Mouse (Mus musculus) hindbrain, embryonic 13.5 days (tissue): ENCODE measurements around the gene Ppt2. TPM values are rescaled to one million over a fixed set of nuclear protein-coding genes. Genes with fewer than 3 reads are reported as not detected.

ENCODE experiments used
- ATAC-seq: fragments of 200-750 bp; cut with Nextera tagmentation; 2 replicates; pipeline ENCODE4 v1.8.0; 2017; ENCODE audit warnings: moderate TSS enrichment; ENCODE audit not compliant: low FRiP score
- H3K27ac ChIP-seq: fragments of 300-500 bp; sonication (generic); 2 replicates; pipeline ENCODE4 v1.5.1; 2015; ENCODE audit warnings: inconsistent platforms, mild to moderate bottlenecking, moderate library complexity
- H3K27me3 ChIP-seq: fragments of 300-500 bp; sonication (generic); 2 replicates; pipeline ENCODE4 v1.6.1; 2015; ENCODE audit warnings: mild to moderate bottlenecking, inconsistent platforms
- H3K36me3 ChIP-seq: fragments of 300-500 bp; sonication (generic); 2 replicates; pipeline ENCODE4 v1.6.1; 2015; ENCODE audit warnings: mild to moderate bottlenecking, inconsistent platforms
- H3K4me1 ChIP-seq: fragments of 300-500 bp; sonication (generic); replicated peaks from 2 replicates; pipeline ENCODE4 v1.6.1; 2015; ENCODE audit warnings: inconsistent platforms
- H3K4me2 ChIP-seq: fragments of 300-500 bp; sonication (generic); 2 replicates; pipeline ENCODE4 v1.6.1; 2015; ENCODE audit warnings: inconsistent platforms, mild to moderate bottlenecking, moderate library complexity
- H3K4me3 ChIP-seq: fragments of 300-500 bp; sonication (generic); 2 replicates; pipeline ENCODE4 v1.5.1; 2015; ENCODE audit warnings: mild to moderate bottlenecking, inconsistent platforms
- H3K9ac ChIP-seq: fragments of 300-500 bp; sonication (generic); 2 replicates; pipeline ENCODE4 v1.6.1; 2015; ENCODE audit warnings: mild to moderate bottlenecking, inconsistent platforms
- H3K9me3 ChIP-seq: fragments of 300-500 bp; sonication (generic); 2 replicates; pipeline ENCODE4 v1.6.1; 2016; ENCODE audit warnings: inconsistent platforms
- WGBS: fragments of 180-500 bp; shearing (Covaris S2); methylation state at CpG from one replicate; pipeline ENCODE4 v1.1.7; 2015; 5-methylcytosine and 5-hydroxymethylcytosine counted together
- polyA plus RNA-seq: library from polyadenylated mRNA; unstranded; fragments of >200 nt; fragmentation: Nextera tagmentation; extraction: Ambion mirVana; gene quantifications from 2 replicates; pipeline ENCODE4 v1.2.1, GENCODE M21; 2015

Ppt2 gene
- polyA plus RNA-seq, 1 experiment from 2014 or later = 21.7 TPM

DNA sequence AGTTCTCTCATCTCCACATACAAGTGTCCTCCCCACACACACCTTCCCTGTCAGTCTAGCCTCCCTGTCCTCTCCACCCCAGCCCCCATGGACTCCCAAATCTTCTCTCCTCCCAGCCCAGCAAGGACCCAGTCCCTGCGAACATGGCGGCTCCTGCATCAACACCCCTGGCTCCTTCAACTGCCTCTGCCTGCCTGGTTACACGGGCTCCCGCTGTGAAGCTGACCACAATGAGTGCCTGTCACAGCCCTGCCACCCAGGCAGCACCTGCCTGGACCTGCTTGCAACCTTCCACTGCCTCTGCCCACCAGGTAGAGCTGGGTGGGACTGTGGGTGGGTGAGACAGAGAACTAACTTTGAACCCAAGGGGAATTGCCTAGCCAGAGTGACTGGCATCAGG is 58.4 kb downstream of the Ppt2 start:
- H3K9ac ChIP-seq = no peak overlapping the region
- ATAC-seq = no peak
- H3K27me3 ChIP-seq = peaks cover 13% of the 10 kb centered on the region
- H3K4me2 ChIP-seq = no peak overlapping the region
- H3K36me3 ChIP-seq = no peaks in the 10 kb centered on the region
- no peaks in the 10 kb centered on the region for H3K9me3 ChIP-seq
- H3K4me1 ChIP-seq = no peaks in the 10 kb centered on the region; the same call in 1 of the 2 replicates
- WGBS = 66% methylated on average over 4 of the region's 4 CpGs
- no peak overlapping the region for H3K4me3 ChIP-seq
- no peak overlapping the region for H3K27ac ChIP-seq

DNA sequence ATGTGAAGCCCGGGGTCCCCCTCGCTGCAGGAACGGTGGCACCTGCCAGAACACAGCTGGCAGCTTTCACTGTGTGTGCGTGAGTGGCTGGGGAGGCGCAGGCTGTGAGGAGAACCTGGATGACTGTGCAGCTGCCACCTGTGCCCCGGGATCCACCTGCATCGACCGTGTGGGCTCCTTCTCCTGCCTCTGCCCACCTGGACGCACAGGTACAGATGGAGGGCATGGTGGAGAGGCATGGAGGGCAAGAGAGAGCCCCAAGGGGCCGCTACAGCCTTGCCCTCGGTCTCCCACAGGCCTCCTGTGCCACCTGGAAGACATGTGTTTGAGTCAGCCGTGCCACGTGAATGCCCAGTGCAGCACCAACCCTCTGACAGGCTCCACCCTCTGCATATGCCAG is 59.9 kb downstream of the Ppt2 start:
- ATAC-seq = no peak
- WGBS = 82% methylated on average over 13 of the region's 13 CpGs

DNA sequence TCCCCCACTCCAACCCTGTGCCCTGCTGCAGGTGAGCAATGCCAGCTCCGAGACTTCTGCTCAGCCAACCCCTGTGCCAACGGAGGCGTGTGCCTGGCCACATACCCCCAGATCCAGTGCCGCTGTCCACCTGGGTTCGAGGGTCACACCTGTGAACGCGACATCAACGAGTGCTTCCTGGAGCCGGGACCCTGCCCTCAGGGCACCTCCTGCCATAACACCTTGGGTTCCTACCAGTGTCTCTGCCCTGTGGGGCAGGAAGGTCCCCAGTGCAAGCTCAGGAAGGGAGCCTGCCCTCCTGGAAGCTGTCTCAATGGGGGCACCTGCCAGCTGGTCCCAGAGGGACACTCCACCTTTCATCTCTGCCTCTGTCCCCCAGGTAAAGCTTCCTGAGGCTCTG is 61.0 kb downstream of the Ppt2 start:
- Histone ChIP-seq H3K27me3 (peaks cover 13% of the 10 kb centered on the region), H3K36me3 (no peaks in the 10 kb centered on the region), H3K9ac (no peak overlapping the region), H3K4me3 (no peak overlapping the region), H3K4me1 (peaks cover 7% of the 10 kb centered on the region; the same call in 1 of the 2 replicates), H3K27ac (no peak overlapping the region), H3K4me2 (no peak overlapping the region), H3K9me3 (no peaks in the 10 kb centered on the region)
- no peak for ATAC-seq
- WGBS = 69% methylated on average over 9 of the region's 9 CpGs

More for the DNA sequence above, 59.9 kb downstream of the Ppt2 start:
- Histone ChIP-seq H3K27me3 (peaks cover 13% of the 10 kb centered on the region), H3K9ac (no peak overlapping the region), H3K36me3 (no peaks in the 10 kb centered on the region), H3K9me3 (no peaks in the 10 kb centered on the region), H3K4me1 (peaks cover 7% of the 10 kb centered on the region; the same call in 1 of the 2 replicates), H3K4me2 (no peak overlapping the region), H3K27ac (no peak overlapping the region), H3K4me3 (no peak overlapping the region)

Other genes starting within 250 kb of the Ppt2 start
- gene BC051142, start 229.7 kb downstream of the Ppt2 start, polyA plus RNA-seq = 3.6 and 4.1 TPM in 2 replicates
- gene Btnl4, start 151.2 kb downstream of the Ppt2 start, polyA plus RNA-seq = not detected in 2 replicates
- gene Btnl6, start 111.2 kb downstream of the Ppt2 start, polyA plus RNA-seq = not detected in 2 replicates
- gene Notch4, start 64.2 kb downstream of the Ppt2 start, polyA plus RNA-seq = 7.4 and 8.4 TPM in 2 replicates
- 3.2 and 4.9 TPM in 2 replicates for gene Gpsm3, start 38.7 kb downstream of the Ppt2 start, polyA plus RNA-seq
- gene Pbx2, start 37.2 kb downstream of the Ppt2 start, polyA plus RNA-seq = 8.9 and 10.6 TPM in 2 replicates
- gene Ager, start 30.6 kb downstream of the Ppt2 start, polyA plus RNA-seq = 1.9 and 2.1 TPM in 2 replicates
- 299 and 301 TPM in 2 replicates for gene Rnf5, start 24.8 kb downstream of the Ppt2 start, polyA plus RNA-seq
- 97.8 and 99.1 TPM in 2 replicates for gene Agpat1, start 24.2 kb downstream of the Ppt2 start, polyA plus RNA-seq
- 11.7 and 12.9 TPM in 2 replicates for gene Egfl8, start 12.5 kb downstream of the Ppt2 start, polyA plus RNA-seq
- 5.5 and 5.6 TPM in 2 replicates for gene Prrt1, start 1.0 kb upstream of the Ppt2 start, polyA plus RNA-seq
- 16.9 and 17.6 TPM in 2 replicates for gene Fkbpl, start 16.3 kb upstream of the Ppt2 start, polyA plus RNA-seq
- 117 and 122 TPM in 2 replicates for gene Atf6b, start 18.6 kb upstream of the Ppt2 start, polyA plus RNA-seq
- gene Tnxb, start 42.0 kb upstream of the Ppt2 start, polyA plus RNA-seq = 0.09 TPM in 2 replicates
- 0.09 TPM in 1 of 2 replicates, not detected in the other for gene C4b, start 115.4 kb upstream of the Ppt2 start, polyA plus RNA-seq
- gene Cyp21a1, start 176.1 kb upstream of the Ppt2 start, polyA plus RNA-seq = not detected in 2 replicates
- 36.5 and 40.5 TPM in 2 replicates for gene Stk19, start 208.4 kb upstream of the Ppt2 start, polyA plus RNA-seq
- gene Dxo, start 208.5 kb upstream of the Ppt2 start, polyA plus RNA-seq = 68.9 and 69.6 TPM in 2 replicates
- 54.1 and 60.4 TPM in 2 replicates for gene Skiv2l, start 221.7 kb upstream of the Ppt2 start, polyA plus RNA-seq
- gene Nelfe, start 221.9 kb upstream of the Ppt2 start, polyA plus RNA-seq = 82.7 and 88.9 TPM in 2 replicates
- 1.9 TPM in 2 replicates for gene Cfb, start 234.0 kb upstream of the Ppt2 start, polyA plus RNA-seq